In the genomic region with DNA sequence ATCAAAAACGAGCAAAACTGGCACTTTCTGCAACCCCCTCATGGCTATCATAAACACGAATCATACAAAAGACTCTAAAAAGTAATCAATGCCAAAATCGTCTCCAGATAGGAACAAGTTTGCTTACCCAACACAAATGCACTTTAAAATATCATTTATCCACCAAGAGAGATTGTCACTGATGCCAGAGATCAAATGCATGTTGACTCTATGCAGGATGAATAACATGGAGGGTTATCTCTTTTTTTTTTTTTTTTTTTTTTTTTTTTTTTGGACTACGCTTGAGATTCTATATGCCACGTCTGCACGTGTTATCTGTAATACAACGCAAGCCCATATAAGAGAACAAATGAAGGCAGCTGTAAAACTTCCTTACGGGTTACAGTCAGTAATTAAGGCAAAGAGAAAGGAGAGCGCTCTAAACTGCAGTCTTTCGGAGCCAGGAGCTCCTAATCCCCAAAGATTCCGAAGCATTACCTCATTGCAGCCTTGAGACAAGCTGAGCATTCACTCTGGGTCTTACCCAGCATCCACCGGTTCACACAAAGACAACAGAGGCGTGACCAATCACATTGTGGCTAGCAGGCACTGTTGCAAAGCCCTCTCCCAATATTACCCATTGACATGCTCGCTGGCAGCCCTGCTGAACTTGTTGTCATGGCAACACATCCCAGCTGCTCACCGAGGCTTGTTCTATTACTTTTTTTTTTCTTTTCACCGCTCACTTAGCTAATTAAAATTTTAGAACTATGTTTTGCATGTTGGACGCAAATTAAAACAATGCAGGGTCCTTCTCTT, we compare ENCODE assay signal across 8 mouse cellular contexts.
DNase-seq lines count a peak whose midpoint lies in the region; ATAC-seq and TF ChIP-seq lines count a peak whose summit lies in the region.

No protein-coding gene starts in this region.

- H3K9ac ChIP-seq in forebrain, postnatal 0 days = peak overlapping the region; percentile 45
- H3K9ac ChIP-seq in liver, embryonic 12.5 days = no peak overlapping the region

- no peaks in the 10 kb centered on the region for H3K36me3 ChIP-seq in E14TG2a.4 (ENCODE audit: insufficient read depth, low read length)
- H3K36me3 ChIP-seq in forebrain, postnatal 0 days (ENCODE audit: insufficient read depth) = no peaks in the 10 kb centered on the region
- H3K36me3 ChIP-seq in liver, embryonic 12.5 days = no peaks in the 10 kb centered on the region

- H3K4me1 ChIP-seq in E14TG2a.4 (replicated peaks; ENCODE audit: low read depth, low read length) = peaks cover 33% of the 10 kb centered on the region
- peaks cover 36% of the 10 kb centered on the region for H3K4me1 ChIP-seq in forebrain, postnatal 0 days (ENCODE audit: insufficient read depth)
- H3K4me1 ChIP-seq in liver, embryonic 12.5 days = no peaks in the 10 kb centered on the region

- TF ChIP-seq CTCF in E14TG2a.4 (conservative IDR thresholded peaks at IDR 0.05; ENCODE audit: low read length) = no peak
- TF ChIP-seq CTCF in forebrain, postnatal 0 days (IDR thresholded peaks at IDR 0.05; ENCODE audit: low read depth) = no peak

- 0 out of 2 replicates have a peak overlapping the region, but pooled peaks have one; percentile 17 for H3K4me3 ChIP-seq in E14TG2a.4 (replicated peaks; ENCODE audit: low read length)
- peak overlapping the region; percentile 35 for H3K4me3 ChIP-seq in forebrain, postnatal 0 days (ENCODE audit: low read depth, low read length)
- no peak overlapping the region for H3K4me3 ChIP-seq in liver, embryonic 12.5 days

- intact Hi-C loops in heart, postnatal 14 days (cut with DNase I) = no loop called here

- H3K27ac ChIP-seq in forebrain, postnatal 0 days (ENCODE audit: low read depth, low read length) = peak overlapping the region; percentile 79
- H3K27ac ChIP-seq in liver, embryonic 12.5 days = no peak overlapping the region

- H3K9me3 ChIP-seq in E14TG2a.4 (ENCODE audit: low read length) = no peaks in the 10 kb centered on the region
- no peaks in the 10 kb centered on the region for H3K9me3 ChIP-seq in forebrain, postnatal 0 days (ENCODE audit: low read length)
- H3K9me3 ChIP-seq in liver, embryonic 12.5 days (replicated peaks) = no peaks in the 10 kb centered on the region

- WGBS in forebrain, postnatal 0 days = 2% methylated on average over 17 of the region's 17 CpGs
- 39% methylated on average over 17 of the region's 17 CpGs for WGBS in liver, embryonic 12.5 days (ENCODE audit: insufficient replicate concordance)

- peaks cover 6% of the 10 kb centered on the region for H3K27me3 ChIP-seq in E14TG2a.4 (ENCODE audit: insufficient read depth, low read length)
- no peaks in the 10 kb centered on the region for H3K27me3 ChIP-seq in forebrain, postnatal 0 days (ENCODE audit: insufficient read depth, low read length)
- no peaks in the 10 kb centered on the region for H3K27me3 ChIP-seq in liver, embryonic 12.5 days (replicated peaks)

- peak; percentile 98 for ATAC-seq in forebrain, postnatal 0 days
- no peak for ATAC-seq in liver, embryonic 12.5 days

- H3K4me2 ChIP-seq in forebrain, postnatal 0 days (ENCODE audit: low read depth) = peak overlapping the region; percentile 58
- peak overlapping the region; percentile 43 for H3K4me2 ChIP-seq in liver, embryonic 12.5 days

- peak; percentile 72 for DNase-seq in cerebellum, adult 8-10 months
- peak; percentile 94 for DNase-seq in forebrain, postnatal 0 days
- peak; percentile 60 to 64 for DNase-seq in heart, postnatal 14 days
- DNase-seq in kidney, postnatal 36 days = peak; percentile 39 to 48
- DNase-seq in neural tube, embryonic 10.5 days (ENCODE audit: extremely low spot score, low spot score) = peak; percentile 81
- peak; percentile 77 for DNase-seq in testis, postnatal 14 days (ENCODE audit: low spot score)

Comparison
In these comparisons a context has a peak if more than half of its experiments do, and no peak if none do; other contexts are left out.
1. DNase-seq: peak in every context shown above with its lines; median percentile 94 in forebrain, postnatal 0 days; 81 in neural tube, embryonic 10.5 days; 77 in testis, postnatal 14 days; 72 in cerebellum, adult 8-10 months; 62 in heart, postnatal 14 days; 44 in kidney, postnatal 36 days.